Comparison of ENCODE assay signal across 8 mouse cellular contexts in genomic region chr5:5559079-5559740, GRCm38 (mm10). TPM values are rescaled to one million over a fixed set of nuclear protein-coding genes. Genes with fewer than 3 reads are reported as not detected.
A peak's percentile ranks its signal among the peaks of the same experiment; 100 is the strongest.
DNase-seq lines count a peak whose midpoint lies in the region; ATAC-seq lines count a peak whose summit lies in the region.

Gtpbp10 (minus strand) TSS chr5:5559538.

- intact Hi-C loops in left cerebral cortex, postnatal 25 days (cut with DNase I), result loop anchor here (5.0 kb wide), 1 partner anchor 47 kb away; the partner anchor contains the start of gene Cldn12

- no peaks in the 10 kb centered on the region for H3K27me3 ChIP-seq in embryonic facial prominence, embryonic 11.5 days (ENCODE audit: control insufficient read depth, insufficient read depth, low read length)
- H3K27me3 ChIP-seq in intestine, embryonic 16.5 days (replicated peaks; ENCODE audit: control insufficient read depth, insufficient read depth, low read length), result no peaks in the 10 kb centered on the region

- H3K27ac ChIP-seq in embryonic facial prominence, embryonic 11.5 days (replicated peaks; ENCODE audit: low read depth, low read length), result no peak within 1 kb of the TSS; the same call in 1 of the 2 replicates
- H3K27ac ChIP-seq in intestine, embryonic 16.5 days (ENCODE audit: low read length), result peak within 1 kb of the TSS; percentile 29

- peak; percentile 92 for DNase-seq in adrenal gland, postnatal 25 days
- peak; percentile 95 for DNase-seq in embryonic facial prominence, embryonic 11.5 days (ENCODE audit: low spot score)
- DNase-seq in gonadal fat pad, adult 2 months (ENCODE audit: low read depth), result peak; percentile 31
- peak; percentile 92 to 93 for DNase-seq in left cerebral cortex, postnatal 25 days (ENCODE audit: low spot score in 2 of 2)
- DNase-seq in mesoderm, embryonic 11.5 days (ENCODE audit: low read depth, low spot score), result peak; percentile 96
- peak; percentile 93 for DNase-seq in right cerebral cortex, postnatal 25 days
- DNase-seq in urinary bladder, postnatal 36 days (ENCODE audit: low spot score in 2 of 2), result peak; percentile 92 to 93

- H3K9ac ChIP-seq in embryonic facial prominence, embryonic 11.5 days (replicated peaks; ENCODE audit: low read length), result peak within 1 kb of the TSS; percentile 85
- H3K9ac ChIP-seq in intestine, embryonic 16.5 days (ENCODE audit: low read depth, low read length), result peak within 1 kb of the TSS; percentile 70

- H3K4me2 ChIP-seq in embryonic facial prominence, embryonic 11.5 days (ENCODE audit: low read depth, low read length), result peak within 1 kb of the TSS; percentile 55
- peak within 1 kb of the TSS; percentile 50 for H3K4me2 ChIP-seq in intestine, embryonic 16.5 days (ENCODE audit: low read depth, low read length)

- H3K36me3 ChIP-seq in embryonic facial prominence, embryonic 11.5 days (replicated peaks; ENCODE audit: control insufficient read depth, insufficient read depth, low read depth, low read length), result peaks cover 4% of the 10 kb centered on the region; the same call in 1 of the 2 replicates
- peaks cover 3% of the 10 kb centered on the region; the same call in 1 of the 2 replicates for H3K36me3 ChIP-seq in intestine, embryonic 16.5 days (ENCODE audit: control insufficient read depth, insufficient read depth, low read length)

- H3K4me1 ChIP-seq in embryonic facial prominence, embryonic 11.5 days (ENCODE audit: control insufficient read depth, insufficient read depth, low read length), result no peaks in the 10 kb centered on the region
- H3K4me1 ChIP-seq in intestine, embryonic 16.5 days (ENCODE audit: control insufficient read depth, insufficient read depth, low read length), result peaks cover 3% of the 10 kb centered on the region; the same call in 1 of the 2 replicates

- peak within 1 kb of the TSS; percentile 71 for H3K4me3 ChIP-seq in embryonic facial prominence, embryonic 11.5 days (ENCODE audit: low read depth, low read length)
- peak within 1 kb of the TSS; percentile 58 for H3K4me3 ChIP-seq in intestine, embryonic 16.5 days (ENCODE audit: low read length)

- WGBS in embryonic facial prominence, embryonic 11.5 days, result under 1% methylated on average over 43 of the region's 43 CpGs
- under 1% methylated on average over 43 of the region's 43 CpGs for WGBS in intestine, embryonic 16.5 days

- ATAC-seq in embryonic facial prominence, embryonic 11.5 days (replicated peaks; ENCODE audit: insufficient number of reproducible peaks, low FRiP score, low TSS enrichment, low read depth), result peak; percentile 99
- peak; percentile 100 for ATAC-seq in intestine, embryonic 16.5 days

- no peaks in the 10 kb centered on the region for H3K9me3 ChIP-seq in embryonic facial prominence, embryonic 11.5 days (replicated peaks; ENCODE audit: control insufficient read depth, low read length)
- H3K9me3 ChIP-seq in intestine, embryonic 16.5 days (ENCODE audit: control insufficient read depth, low read length), result no peaks in the 10 kb centered on the region

RNA-seq across cellular contexts. Expression of gene Gtpbp10, which starts in this region (rescaled TPM):
- total RNA-seq in adrenal gland, postnatal 25 days (2021), result 15.0 and 17.2 TPM in 2 replicates
- polyA plus RNA-seq in embryonic facial prominence, embryonic 11.5 days (2014; fragmentation: Nextera tagmentation; extraction: Ambion mirVana), result 41.9 and 45.8 TPM in 2 replicates
- polyA plus RNA-seq in gonadal fat pad, adult 2 months (2012; rRNA removed), result 4.1 TPM in 2 replicates
- 24.9 and 26.1 TPM in 2 replicates for polyA plus RNA-seq in intestine, embryonic 16.5 days (2015; fragmentation: Nextera tagmentation; extraction: Ambion mirVana)
- 1 to 10 TPM; 8.6 to 8.7 TPM for total RNA-seq in left cerebral cortex, postnatal 25 days (2021)

Comparison
In these comparisons a context has a peak if more than half of its experiments do, and no peak if none do; other contexts are left out.
1. DNase-seq: peak in every context shown above with its lines; median percentile 96 in mesoderm, embryonic 11.5 days; 95 in embryonic facial prominence, embryonic 11.5 days; 93 in right cerebral cortex, postnatal 25 days; 92 in left cerebral cortex, postnatal 25 days; 92 in urinary bladder, postnatal 36 days; 92 in adrenal gland, postnatal 25 days; 31 in gonadal fat pad, adult 2 months.